Mouse (Mus musculus) layer of hippocampus, postnatal 25 days (tissue): ENCODE results near the gene Gabpb2. TPM values are rescaled to one million over a fixed set of nuclear protein-coding genes. Genes with fewer than 3 reads are reported as not detected.

ENCODE experiments used
- microRNA-seq, 2 experiments: library from miRNA; unstranded; fragments of <30 nt; microRNA quantifications; one replicate each; pipeline ENCODE4 v1.2.0; 2021
- total RNA-seq, 2 experiments: library from RNA; stranded (reverse); gene quantifications; 2 replicates each; pipeline ENCODE4 v1.2.3; 2021

Gene Gabpb2
- total RNA-seq, 2 experiments from 2014 or later = 10.9 to 15.1 TPM

Small RNA genes within 50 kb of the gene (microRNA-seq; reads per million reads assigned to microRNA genes)
- gene Mir8099-1 = 0 reads per million in 2 experiments

Other genes with a start within 250 kb of the Gabpb2 start
- 10 to 100 TPM; 52.5 to 58.0 TPM for gene Pi4kb, start 243.2 kb downstream of the Gabpb2 start, total RNA-seq
- 10 to 100 TPM; 23.4 to 30.0 TPM for gene Zfp687, start 202.5 kb downstream of the Gabpb2 start, total RNA-seq
- 100 to 1,000 TPM; 156 to 163 TPM for gene Psmd4, start 175.3 kb downstream of the Gabpb2 start, total RNA-seq
- 10 to 100 TPM; 57.6 to 58.0 TPM for gene Pip5k1a, start 111.0 kb downstream of the Gabpb2 start, total RNA-seq
- gene Vps72, start 106.9 kb downstream of the Gabpb2 start, total RNA-seq = 10 to 100 TPM; 46.2 to 50.3 TPM
- under 1 TPM; 0.76 to 0.94 TPM for gene Tmod4, start 93.4 kb downstream of the Gabpb2 start, total RNA-seq
- gene Scnm1, start 83.9 kb downstream of the Gabpb2 start, total RNA-seq = 10 to 100 TPM; 43.1 to 48.2 TPM
- 10 to 100 TPM; 16.5 to 18.4 TPM for gene Lysmd1, start 83.8 kb downstream of the Gabpb2 start, total RNA-seq
- gene Tnfaip8l2, start 75.6 kb downstream of the Gabpb2 start, total RNA-seq = 1 to 10 TPM; 2.1 to 3.1 TPM
- 10 to 100 TPM; 35.1 to 41.9 TPM for gene Sema6c, start 57.5 kb downstream of the Gabpb2 start, total RNA-seq
- gene Cdc42se1, start 10.8 kb upstream of the Gabpb2 start, total RNA-seq = 10 to 100 TPM; 73.5 to 83.9 TPM
- 100 to 1,000 TPM; 350 to 366 TPM for gene Mllt11, start 14.3 kb upstream of the Gabpb2 start, total RNA-seq
- under 1 TPM in 1 of 2 experiments, not detected in 1; 0.12 TPM for gene Gm128, start 23.7 kb upstream of the Gabpb2 start, total RNA-seq
- gene Bnipl, start 33.3 kb upstream of the Gabpb2 start, total RNA-seq = under 1 TPM; 0.22 to 0.52 TPM
- gene Mindy1, start 63.4 kb upstream of the Gabpb2 start, total RNA-seq = 10 to 100 TPM; 21.5 to 24.2 TPM
- gene Prune1, start 64.2 kb upstream of the Gabpb2 start, total RNA-seq = 10 to 100 TPM; 20.6 to 22.6 TPM
- 1 to 10 TPM in 1 of 2 experiments, under 1 TPM in 1; 0.47 to 1.2 TPM for gene Anxa9, start 89.3 kb upstream of the Gabpb2 start, total RNA-seq
- 10 to 100 TPM; 71.2 to 73.9 TPM for gene Cers2, start 96.9 kb upstream of the Gabpb2 start, total RNA-seq
- 10 to 100 TPM; 34.3 to 39.4 TPM for gene Setdb1, start 139.3 kb upstream of the Gabpb2 start, total RNA-seq
- gene 4930558C23Rik, start 184.9 kb upstream of the Gabpb2 start, total RNA-seq = not detected
- gene Arnt, start 216.5 kb upstream of the Gabpb2 start, total RNA-seq = 10 to 100 TPM; 28.5 to 40.4 TPM